Mouse (Mus musculus): ENCODE results near the gene Psmd14.
A peak's percentile ranks its signal among the peaks of the same experiment; 100 is the strongest.

Psmd14 gene

GRCm38 (mm10) chr2:61711108-61712040, at the start of gene Psmd14:
Psmd14 (plus strand) TSS chr2:61711694.
- peak; percentile 90 to 91 for DNase-seq (ENCODE audit: low spot score in 2 of 2)

GRCm38 (mm10) chr2:61662833-61663232, 48.7 kb upstream of the Psmd14 start:
- DNase-seq (ENCODE audit: low spot score in 2 of 2): no peak

- DNase-seq (ENCODE audit: low spot score in 2 of 2): no peak
Observed at GRCm38 (mm10) chr2:61663573-61664241, 47.8 kb upstream of the Psmd14 start.

GRCm38 (mm10) chr2:61667420-61667819, 44.1 kb upstream of the Psmd14 start:
- no peak for DNase-seq (ENCODE audit: low spot score in 2 of 2)

GRCm38 (mm10) chr2:61668260-61668659, 43.2 kb upstream of the Psmd14 start:
- peak; percentile 62 to 68 for DNase-seq (ENCODE audit: low spot score in 2 of 2)

GRCm38 (mm10) chr2:61674555-61674954, 36.9 kb upstream of the Psmd14 start:
- no peak for DNase-seq (ENCODE audit: low spot score in 2 of 2)

- DNase-seq (ENCODE audit: low spot score in 2 of 2): no peak
Observed at GRCm38 (mm10) chr2:61681572-61681971, 29.9 kb upstream of the Psmd14 start.

GRCm38 (mm10) chr2:61686533-61686932, 25.0 kb upstream of the Psmd14 start:
- no peak for DNase-seq (ENCODE audit: low spot score in 2 of 2)

GRCm38 (mm10) chr2:61689086-61689485, 22.4 kb upstream of the Psmd14 start:
- no peak for DNase-seq (ENCODE audit: low spot score in 2 of 2)

GRCm38 (mm10) chr2:61709570-61709969, 1.9 kb upstream of the Psmd14 start:
- no peak for DNase-seq (ENCODE audit: low spot score in 2 of 2)

GRCm38 (mm10) chr2:61712526-61712925, 1.0 kb downstream of the Psmd14 start:
- DNase-seq (ENCODE audit: low spot score in 2 of 2): no peak

- no peak for DNase-seq (ENCODE audit: low spot score in 2 of 2)
Observed at GRCm38 (mm10) chr2:61722401-61722982, 11.0 kb downstream of the Psmd14 start.

GRCm38 (mm10) chr2:61732802-61733486, 21.4 kb downstream of the Psmd14 start:
- no peak for DNase-seq (ENCODE audit: low spot score in 2 of 2)

- no peak for DNase-seq (ENCODE audit: low spot score in 2 of 2)
Observed at GRCm38 (mm10) chr2:61734175-61734574, 22.7 kb downstream of the Psmd14 start.

- DNase-seq (ENCODE audit: low spot score in 2 of 2): no peak
Observed at GRCm38 (mm10) chr2:61746051-61746450, 34.6 kb downstream of the Psmd14 start.

- no peak for DNase-seq (ENCODE audit: low spot score in 2 of 2)
Observed at GRCm38 (mm10) chr2:61746580-61746979, 35.1 kb downstream of the Psmd14 start.

GRCm38 (mm10) chr2:61747411-61747810, 35.9 kb downstream of the Psmd14 start:
- DNase-seq (ENCODE audit: low spot score in 2 of 2): no peak

- DNase-seq (ENCODE audit: low spot score in 2 of 2): no peak
Observed at GRCm38 (mm10) chr2:61750702-61751101, 39.2 kb downstream of the Psmd14 start.

- no peak for DNase-seq (ENCODE audit: low spot score in 2 of 2)
Observed at GRCm38 (mm10) chr2:61751286-61751685, 39.8 kb downstream of the Psmd14 start.

GRCm38 (mm10) chr2:61752362-61752761, 40.9 kb downstream of the Psmd14 start:
- no peak for DNase-seq (ENCODE audit: low spot score in 2 of 2)

- no peak for DNase-seq (ENCODE audit: low spot score in 2 of 2)
Observed at GRCm38 (mm10) chr2:61754989-61755388, 43.5 kb downstream of the Psmd14 start.
